Mouse (Mus musculus): ENCODE measurements around the gene Kcnmb4. TPM values are rescaled to one million over a fixed set of nuclear protein-coding genes. Genes with fewer than 3 reads are reported as not detected.

Gene Kcnmb4
- polyA plus RNA-seq, 1 experiment, result 8.9 TPM

- Histone ChIP-seq H3K27ac (ENCODE audit: insufficient read depth, low read depth, low read length) (no peak overlapping the region), H3K4me3 (ENCODE audit: low read depth, low read length) (no peak overlapping the region), H3K36me3 (ENCODE audit: control insufficient read depth, insufficient read depth, low read length) (no peaks in the 10 kb centered on the region), H3K4me1 (ENCODE audit: control insufficient read depth, insufficient read depth, insufficient read length, low read length) (no peaks in the 10 kb centered on the region), H3K27me3 (ENCODE audit: control insufficient read depth, insufficient read depth, low read length) (no peaks in the 10 kb centered on the region)
- TF ChIP-seq POLR2A (IDR thresholded peaks at IDR 0.05; ENCODE audit: low read depth, low read length) (no peak), CTCF (IDR thresholded peaks at IDR 0.05; ENCODE audit: extremely low read depth, insufficient read length, insufficient replicate concordance, low read depth, low read length) (no peak)
- WGBS, result 94% methylated on average over 7 of the region's 7 CpGs
These were observed 20.9 kb downstream of the Kcnmb4 start for GRCm38 (mm10) chr10:116452771-116453170.

GRCm38 (mm10) chr10:116450621-116451020, 23.1 kb downstream of the Kcnmb4 start:
- Histone ChIP-seq H3K27ac (ENCODE audit: insufficient read depth, low read depth, low read length) (no peak overlapping the region), H3K4me3 (ENCODE audit: low read depth, low read length) (no peak overlapping the region), H3K4me1 (ENCODE audit: control insufficient read depth, insufficient read depth, insufficient read length, low read length) (no peaks in the 10 kb centered on the region), H3K27me3 (ENCODE audit: control insufficient read depth, insufficient read depth, low read length) (no peaks in the 10 kb centered on the region), H3K36me3 (ENCODE audit: control insufficient read depth, insufficient read depth, low read length) (no peaks in the 10 kb centered on the region)
- 54% methylated on average over 9 of the region's 9 CpGs for WGBS
- TF ChIP-seq CTCF (IDR thresholded peaks at IDR 0.05; ENCODE audit: extremely low read depth, insufficient read length, insufficient replicate concordance, low read depth, low read length), result no peak
- no peak for TF ChIP-seq POLR2A (IDR thresholded peaks at IDR 0.05; ENCODE audit: low read depth, low read length)

GRCm38 (mm10) chr10:116448166-116448565, 25.5 kb downstream of the Kcnmb4 start:
- H3K36me3 ChIP-seq (ENCODE audit: control insufficient read depth, insufficient read depth, low read length), result no peaks in the 10 kb centered on the region
- TF ChIP-seq CTCF (IDR thresholded peaks at IDR 0.05; ENCODE audit: extremely low read depth, insufficient read length, insufficient replicate concordance, low read depth, low read length), result no peak
- no peak for TF ChIP-seq POLR2A (IDR thresholded peaks at IDR 0.05; ENCODE audit: low read depth, low read length)
- 93% methylated on average over 12 of the region's 12 CpGs for WGBS

DNA sequence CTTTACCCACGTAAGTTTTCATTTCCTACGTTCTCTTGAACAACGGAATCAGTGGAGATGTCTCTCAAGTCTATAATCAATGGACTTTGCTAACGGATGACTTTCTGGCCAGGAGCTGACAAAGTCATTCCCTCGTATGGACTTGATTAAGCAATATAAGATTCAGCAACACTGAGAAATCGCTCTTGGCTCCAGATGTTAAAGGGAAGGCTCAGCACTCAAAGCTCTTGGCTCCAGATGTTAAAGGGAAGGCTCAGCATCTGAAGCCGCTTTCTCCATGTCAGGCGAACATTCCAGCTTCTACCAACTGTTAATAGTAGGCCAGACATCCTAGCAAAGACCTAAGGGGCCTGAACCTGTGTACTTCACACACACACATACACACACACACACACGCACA, 26.5 kb downstream of the Kcnmb4 start:
- Histone ChIP-seq H3K4me1 (ENCODE audit: control insufficient read depth, insufficient read depth, insufficient read length, low read length) (no peaks in the 10 kb centered on the region), H3K27ac (ENCODE audit: insufficient read depth, low read depth, low read length) (no peak overlapping the region), H3K36me3 (ENCODE audit: control insufficient read depth, insufficient read depth, low read length) (no peaks in the 10 kb centered on the region), H3K4me3 (ENCODE audit: low read depth, low read length) (no peak overlapping the region), H3K27me3 (ENCODE audit: control insufficient read depth, insufficient read depth, low read length) (no peaks in the 10 kb centered on the region)
- 84% methylated on average over 9 of the region's 9 CpGs for WGBS
- no peak for TF ChIP-seq POLR2A (IDR thresholded peaks at IDR 0.05; ENCODE audit: low read depth, low read length)
- no peak for TF ChIP-seq CTCF (IDR thresholded peaks at IDR 0.05; ENCODE audit: extremely low read depth, insufficient read length, insufficient replicate concordance, low read depth, low read length)

More at GRCm38 (mm10) chr10:116448166-116448565, 25.5 kb downstream of the Kcnmb4 start:
- Histone ChIP-seq H3K27ac (ENCODE audit: insufficient read depth, low read depth, low read length) (no peak overlapping the region), H3K4me3 (ENCODE audit: low read depth, low read length) (no peak overlapping the region), H3K27me3 (ENCODE audit: control insufficient read depth, insufficient read depth, low read length) (no peaks in the 10 kb centered on the region), H3K4me1 (ENCODE audit: control insufficient read depth, insufficient read depth, insufficient read length, low read length) (no peaks in the 10 kb centered on the region)

DNA sequence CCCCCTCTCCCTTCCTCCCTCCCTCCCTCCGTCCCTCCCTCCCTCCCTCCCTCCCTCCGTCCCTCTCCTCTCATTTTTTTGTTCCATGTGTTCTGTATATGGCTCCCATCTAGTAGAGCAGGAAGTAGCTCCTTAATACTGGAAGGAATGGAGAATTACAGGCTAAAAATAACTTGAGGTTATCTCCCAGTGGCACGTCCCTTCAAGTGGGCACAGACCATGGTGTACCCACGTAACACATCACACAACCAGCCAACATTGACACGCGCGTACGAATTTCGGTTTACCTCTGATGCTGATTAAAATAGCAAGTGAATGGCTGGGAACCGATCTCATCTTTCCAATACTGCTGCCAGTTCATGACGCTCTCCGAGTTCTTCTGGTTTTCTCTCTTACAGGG, 27.6 kb downstream of the Kcnmb4 start:
- no peak for TF ChIP-seq POLR2A (IDR thresholded peaks at IDR 0.05; ENCODE audit: low read depth, low read length)
- TF ChIP-seq CTCF (IDR thresholded peaks at IDR 0.05; ENCODE audit: extremely low read depth, insufficient read length, insufficient replicate concordance, low read depth, low read length), result no peak
- no peak overlapping the region for H3K4me3 ChIP-seq (ENCODE audit: low read depth, low read length)

DNA sequence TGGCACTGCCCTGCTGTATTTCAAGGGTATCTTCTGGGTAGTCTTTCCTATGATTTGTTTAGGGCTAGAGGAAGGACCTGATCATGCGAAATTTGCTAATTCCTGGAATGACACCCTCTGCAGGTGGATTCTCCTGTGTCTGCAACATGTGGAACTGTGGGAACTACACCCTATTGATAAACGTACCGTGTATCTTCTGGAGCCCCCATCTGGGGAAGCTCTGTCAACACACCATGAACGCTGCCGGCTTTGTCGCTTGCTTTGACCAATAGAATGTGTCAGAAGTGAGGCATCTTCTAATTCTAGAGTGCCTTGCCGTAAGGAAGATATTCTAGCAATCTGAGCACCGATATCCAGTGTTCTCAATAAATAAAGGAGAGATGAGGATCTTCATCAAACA, 28.9 kb downstream of the Kcnmb4 start:
- 91% methylated on average over 8 of the region's 8 CpGs for WGBS
- Histone ChIP-seq H3K4me3 (ENCODE audit: low read depth, low read length) (no peak overlapping the region), H3K36me3 (ENCODE audit: control insufficient read depth, insufficient read depth, low read length) (no peaks in the 10 kb centered on the region), H3K27ac (ENCODE audit: insufficient read depth, low read depth, low read length) (no peak overlapping the region), H3K4me1 (ENCODE audit: control insufficient read depth, insufficient read depth, insufficient read length, low read length) (no peaks in the 10 kb centered on the region), H3K27me3 (ENCODE audit: control insufficient read depth, insufficient read depth, low read length) (no peaks in the 10 kb centered on the region)
- TF ChIP-seq CTCF (IDR thresholded peaks at IDR 0.05; ENCODE audit: extremely low read depth, insufficient read length, insufficient replicate concordance, low read depth, low read length), result no peak
- TF ChIP-seq POLR2A (IDR thresholded peaks at IDR 0.05; ENCODE audit: low read depth, low read length), result no peak

More for the DNA sequence above, 27.6 kb downstream of the Kcnmb4 start:
- no peaks in the 10 kb centered on the region for H3K27me3 ChIP-seq (ENCODE audit: control insufficient read depth, insufficient read depth, low read length)
- H3K36me3 ChIP-seq (ENCODE audit: control insufficient read depth, insufficient read depth, low read length), result no peaks in the 10 kb centered on the region
- no peaks in the 10 kb centered on the region for H3K4me1 ChIP-seq (ENCODE audit: control insufficient read depth, insufficient read depth, insufficient read length, low read length)
- WGBS, result 86% methylated on average over 12 of the region's 12 CpGs
- no peak overlapping the region for H3K27ac ChIP-seq (ENCODE audit: insufficient read depth, low read depth, low read length)

DNA sequence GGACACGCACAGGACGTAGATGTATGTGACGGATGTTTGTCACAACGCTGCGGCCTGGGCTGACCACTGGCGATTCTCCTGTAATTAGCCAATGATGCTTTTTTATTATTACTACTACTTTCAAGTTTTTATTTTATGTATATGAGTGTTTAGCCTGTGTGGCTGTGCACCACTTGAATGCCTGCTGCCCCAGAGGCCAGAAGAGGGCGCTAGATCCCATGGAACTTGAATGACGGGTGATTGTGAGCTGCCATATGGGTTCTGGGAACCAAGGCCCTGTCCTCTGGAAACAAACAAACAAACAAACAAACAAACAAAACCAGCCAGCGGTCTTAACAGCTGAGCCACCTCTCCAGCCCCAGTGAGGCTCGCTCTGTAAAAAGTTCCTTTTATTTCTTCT, 29.3 kb downstream of the Kcnmb4 start:
- Histone ChIP-seq H3K27me3 (ENCODE audit: control insufficient read depth, insufficient read depth, low read length) (no peaks in the 10 kb centered on the region), H3K27ac (ENCODE audit: insufficient read depth, low read depth, low read length) (no peak overlapping the region), H3K4me1 (ENCODE audit: control insufficient read depth, insufficient read depth, insufficient read length, low read length) (no peaks in the 10 kb centered on the region), H3K36me3 (ENCODE audit: control insufficient read depth, insufficient read depth, low read length) (no peaks in the 10 kb centered on the region), H3K4me3 (ENCODE audit: low read depth, low read length) (no peak overlapping the region)
- no peak for TF ChIP-seq POLR2A (IDR thresholded peaks at IDR 0.05; ENCODE audit: low read depth, low read length)
- TF ChIP-seq CTCF (IDR thresholded peaks at IDR 0.05; ENCODE audit: extremely low read depth, insufficient read length, insufficient replicate concordance, low read depth, low read length), result no peak
- WGBS, result 90% methylated on average over 10 of the region's 10 CpGs

DNA sequence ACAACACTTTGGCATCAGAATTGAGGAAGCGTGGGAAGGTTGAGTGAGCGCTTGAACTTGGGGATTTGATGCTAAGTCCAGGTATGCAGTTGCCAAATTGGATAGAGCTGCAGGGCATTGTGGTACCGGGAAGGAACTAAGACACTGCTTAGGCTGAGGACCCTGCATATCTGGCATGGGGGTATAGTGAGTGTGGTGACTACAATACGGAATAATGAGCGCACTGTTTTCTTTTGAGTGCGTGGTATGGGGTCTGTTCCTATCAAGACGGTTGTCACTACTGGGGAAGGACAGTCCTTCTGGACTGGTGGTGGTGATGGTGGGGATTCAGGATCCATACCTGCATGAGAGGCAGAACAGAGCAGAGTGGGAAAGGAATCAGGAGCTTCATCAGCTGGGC, 32.7 kb downstream of the Kcnmb4 start:
- no peaks in the 10 kb centered on the region for H3K4me1 ChIP-seq (ENCODE audit: control insufficient read depth, insufficient read depth, insufficient read length, low read length)
- H3K27ac ChIP-seq (ENCODE audit: insufficient read depth, low read depth, low read length), result no peak overlapping the region
- no peaks in the 10 kb centered on the region for H3K36me3 ChIP-seq (ENCODE audit: control insufficient read depth, insufficient read depth, low read length)
- H3K4me3 ChIP-seq (ENCODE audit: low read depth, low read length), result no peak overlapping the region
- TF ChIP-seq POLR2A (IDR thresholded peaks at IDR 0.05; ENCODE audit: low read depth, low read length) (no peak), CTCF (IDR thresholded peaks at IDR 0.05; ENCODE audit: extremely low read depth, insufficient read length, insufficient replicate concordance, low read depth, low read length) (no peak)
- no peaks in the 10 kb centered on the region for H3K27me3 ChIP-seq (ENCODE audit: control insufficient read depth, insufficient read depth, low read length)
- WGBS, result 94% methylated on average over 7 of the region's 7 CpGs
